Mouse (Mus musculus) gastrocnemius, adult 18-20 months (tissue): ENCODE results near the gene Mfsd2a. TPM values are rescaled to one million over a fixed set of nuclear protein-coding genes. Genes with fewer than 3 reads are reported as not detected.
"Not testable (repeated sequence)": the region's sequence is repeated elsewhere in the genome, so short reads cannot be mapped to it uniquely, and the experiment has no call there.

ENCODE experiments used
- DNase-seq: peaks from one replicate; pipeline ENCODE4 v3.0.0; 2021; ENCODE audit warnings: low spot score
- long read RNA-seq, 2 experiments: library from polyadenylated mRNA; stranded (forward); transcript quantifications; one replicate each; pipeline ENCODE4 v2.0.0; 2021
- total RNA-seq, 2 experiments: library from RNA; stranded (reverse); gene quantifications; 2 replicates each; pipeline ENCODE4 v1.2.3; 2021

Gene Mfsd2a
- total RNA-seq = under 1 TPM; 0.39 to 0.81 TPM
- long read RNA-seq, experiment 1 = 0 reads
- long read RNA-seq, experiment 2 = 0 reads

DNA sequence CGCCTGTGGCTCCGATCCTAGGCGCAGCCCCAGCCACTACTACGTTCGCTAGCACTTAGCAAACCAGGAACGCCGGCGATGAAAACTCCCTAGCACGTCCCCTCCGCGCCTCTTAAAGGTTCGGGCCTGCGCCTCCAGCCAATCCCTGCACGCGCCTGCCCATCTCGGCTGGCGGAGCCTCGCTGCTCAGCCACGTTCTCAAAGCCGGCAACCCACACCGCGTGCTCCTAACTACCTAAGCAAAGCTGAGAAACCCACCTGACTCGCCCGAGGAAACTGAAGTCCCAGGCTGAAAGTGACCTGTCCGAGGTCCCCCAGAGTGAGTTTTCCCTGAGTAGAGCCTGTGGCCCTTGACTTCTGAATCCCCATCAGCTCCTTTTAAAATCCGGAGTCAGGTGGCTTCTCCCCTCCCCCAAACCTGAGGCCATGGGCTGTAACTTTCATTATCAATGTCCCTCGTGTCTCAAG, at the start of gene Mfsd2a:
Gene Mfsd2a (minus strand): TSS at position 89 of the 468 bp plus-strand sequence.
- peak; percentile 23 for DNase-seq

DNA sequence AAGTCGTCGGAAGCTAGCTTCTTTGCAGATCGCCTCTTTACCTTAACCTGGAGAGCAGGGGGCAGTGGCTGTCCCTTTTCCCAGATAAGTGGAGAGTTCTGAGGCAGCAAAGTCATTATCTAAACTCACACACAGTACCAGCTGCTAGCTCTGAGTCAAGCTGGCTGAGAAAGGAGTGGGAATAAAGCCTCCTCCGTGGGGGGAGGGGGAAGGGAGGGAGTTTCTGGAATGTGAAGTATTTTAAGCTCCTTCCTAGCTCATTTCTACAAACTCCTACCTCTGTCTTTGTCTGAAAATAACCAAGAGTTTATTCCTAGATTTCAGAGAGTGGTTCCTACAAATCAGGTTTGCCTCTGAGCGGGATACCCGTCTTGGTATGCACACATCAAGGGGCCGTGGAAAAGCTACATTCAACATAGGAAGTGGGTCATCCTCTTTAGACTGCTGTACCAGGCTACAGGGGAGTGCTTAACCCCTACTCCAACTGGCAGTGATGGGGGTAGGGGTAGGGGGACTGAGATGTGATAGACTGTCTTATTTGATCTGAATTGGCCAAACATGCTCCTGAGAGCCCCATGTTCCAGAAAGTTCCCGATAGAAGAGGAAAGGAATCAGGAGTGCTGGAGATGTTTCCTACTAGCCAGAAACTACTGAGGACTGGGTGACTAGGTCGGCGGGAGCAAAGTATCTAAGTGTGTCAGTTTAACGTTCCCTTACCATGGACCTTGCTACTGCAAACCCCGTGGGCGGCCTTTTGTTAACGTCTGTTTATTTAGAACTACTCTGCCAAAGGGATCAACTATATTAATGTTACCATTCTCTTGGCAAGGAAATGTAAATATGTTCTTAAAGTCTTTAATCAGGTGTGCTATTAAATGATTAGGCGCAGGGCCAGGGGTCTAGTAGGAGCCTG, 44.3 kb upstream of the Mfsd2a start:
- no peak for DNase-seq

DNA sequence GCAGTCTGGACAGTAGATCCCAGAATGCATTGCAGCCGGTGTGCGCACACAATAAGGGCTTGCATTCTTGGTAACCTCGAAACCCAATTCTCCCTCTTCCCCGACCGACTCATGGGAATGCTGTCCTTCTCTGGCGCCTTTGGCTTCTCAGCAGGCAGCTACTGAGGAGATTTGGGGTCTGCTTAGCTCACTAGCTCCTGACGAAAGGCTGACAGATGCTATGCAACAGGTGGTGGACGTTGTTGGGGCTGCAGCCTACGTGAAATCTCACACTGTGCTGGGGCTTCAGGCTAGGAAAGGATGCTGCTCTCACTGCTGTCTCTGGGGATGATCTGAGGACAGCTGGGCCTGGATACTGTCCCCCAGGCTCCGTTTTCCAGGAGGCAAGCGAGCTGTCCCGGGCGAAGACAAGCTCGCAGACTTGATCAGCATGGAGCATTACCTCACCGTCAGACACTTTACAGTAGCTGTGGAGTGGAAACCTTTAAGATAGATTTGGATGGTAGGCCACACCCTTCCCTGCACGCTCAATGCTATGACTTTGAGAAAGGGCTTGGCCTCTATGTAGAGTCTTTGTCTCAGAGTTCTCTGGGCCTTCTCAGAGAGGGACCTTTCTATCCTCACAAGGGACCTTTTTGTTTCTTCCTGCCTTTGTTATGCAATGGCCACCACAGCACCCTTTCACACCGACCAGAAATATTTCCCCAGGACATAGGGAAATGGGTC, 39.8 kb upstream of the Mfsd2a start:
- no peak for DNase-seq

DNA sequence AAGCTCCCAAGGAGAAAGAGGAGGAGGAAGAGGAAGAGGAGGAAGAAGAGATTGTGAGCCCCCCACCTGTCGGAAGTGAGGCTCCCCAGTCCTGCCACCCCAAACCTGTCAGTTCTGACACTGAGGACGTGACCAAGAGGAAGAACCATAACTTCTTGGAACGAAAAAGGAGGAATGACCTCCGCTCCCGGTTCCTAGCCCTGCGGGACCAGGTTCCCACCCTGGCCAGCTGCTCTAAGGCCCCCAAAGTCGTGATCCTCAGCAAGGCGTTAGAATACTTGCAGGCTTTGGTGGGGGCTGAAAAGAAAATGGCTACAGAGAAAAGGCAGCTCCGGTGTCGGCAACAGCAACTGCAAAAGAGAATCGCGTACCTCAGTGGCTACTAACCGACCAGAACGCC, 39.1 kb upstream of the Mfsd2a start:
- DNase-seq = no peak

DNA sequence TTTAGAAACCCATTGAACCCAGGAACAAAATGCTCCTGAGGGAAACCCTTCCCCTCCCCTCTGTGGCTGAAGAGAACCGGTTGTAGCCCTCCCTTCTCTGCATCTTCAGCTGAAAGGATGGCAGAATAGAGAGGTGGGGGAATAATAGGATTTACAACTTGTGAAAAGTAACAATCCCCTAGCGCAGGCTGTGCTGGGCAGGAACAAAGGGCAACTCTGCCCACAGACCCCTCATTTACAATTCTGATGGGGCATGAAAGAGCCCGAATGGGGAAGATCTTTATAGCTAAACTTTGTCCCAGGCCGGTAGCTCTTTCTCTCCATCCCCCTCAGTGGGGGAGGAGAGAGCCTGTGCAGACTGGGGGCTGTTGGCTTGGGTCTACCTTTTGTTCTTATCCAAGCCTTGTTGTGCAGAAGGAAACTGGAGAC, 38.3 kb upstream of the Mfsd2a start:
- no peak for DNase-seq

DNA sequence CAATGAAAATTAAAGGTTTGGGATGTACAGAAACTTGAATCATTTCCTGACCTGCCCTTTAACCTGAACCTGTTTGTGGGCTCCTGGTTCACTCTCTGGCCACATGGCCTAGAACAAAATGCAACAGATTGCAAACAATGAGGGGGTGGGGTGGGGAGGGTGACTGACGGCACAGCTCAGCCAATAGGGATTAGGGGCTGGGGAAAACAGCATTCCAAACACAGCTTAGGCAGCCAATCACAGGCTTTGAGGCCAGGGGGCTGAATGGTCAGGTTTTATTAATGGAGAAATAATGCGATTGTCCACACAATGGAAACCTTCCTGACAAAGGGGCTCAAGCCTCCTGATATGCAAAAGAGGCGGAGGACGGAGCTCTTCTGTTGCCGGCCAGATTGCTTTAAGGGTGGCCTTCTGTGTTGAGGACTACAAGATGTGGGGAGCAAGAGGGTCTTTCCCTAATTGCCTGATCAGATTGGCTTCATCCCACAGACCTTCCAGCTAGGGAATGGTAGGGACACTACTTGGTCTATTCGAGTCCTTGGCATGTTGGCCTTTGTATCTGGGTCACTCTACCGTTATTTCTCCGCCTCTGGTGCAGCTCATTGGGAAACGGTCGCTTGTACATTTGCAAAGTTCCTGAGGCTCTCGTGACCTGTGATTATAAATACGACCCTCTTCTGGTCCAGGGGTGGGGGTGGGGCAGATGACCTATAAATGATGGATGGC, 37.7 kb upstream of the Mfsd2a start:
- DNase-seq = no peak

DNA sequence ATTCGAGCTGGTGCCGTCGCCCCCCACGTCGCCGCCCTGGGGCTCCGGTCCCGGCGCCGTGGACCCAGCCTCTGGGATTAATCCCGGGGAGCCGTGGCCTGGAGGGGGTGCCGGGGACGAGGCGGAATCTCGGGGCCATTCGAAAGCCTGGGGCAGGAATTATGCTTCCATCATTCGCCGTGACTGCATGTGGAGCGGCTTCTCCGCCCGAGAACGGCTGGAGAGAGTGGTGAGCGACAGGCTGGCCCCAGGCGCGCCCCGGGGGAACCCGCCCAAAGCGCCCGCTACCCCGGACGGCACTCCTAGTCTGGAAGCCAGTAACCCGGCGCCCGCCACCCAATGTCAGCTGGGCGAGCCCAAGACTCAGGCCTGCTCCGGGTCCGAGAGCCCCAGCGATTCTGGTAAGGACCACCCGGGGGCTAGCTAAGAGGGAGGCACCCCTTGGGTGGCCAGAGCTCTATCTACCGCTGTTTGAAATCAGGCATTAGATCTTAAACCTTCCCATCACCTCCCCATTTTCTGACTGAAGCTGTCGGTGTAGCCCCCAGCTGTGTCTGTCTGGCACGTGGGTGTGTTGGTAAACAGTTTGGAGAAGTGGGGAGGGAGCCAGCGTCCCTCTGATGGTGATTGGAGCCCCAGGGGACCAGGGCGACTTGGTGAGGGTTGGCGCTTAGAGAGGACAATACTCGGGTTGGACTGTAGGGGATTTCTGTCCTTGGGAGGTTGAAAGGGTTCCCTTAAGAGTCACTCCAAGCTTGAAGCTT, 35.8 kb upstream of the Mfsd2a start:
- no peak for DNase-seq

DNA sequence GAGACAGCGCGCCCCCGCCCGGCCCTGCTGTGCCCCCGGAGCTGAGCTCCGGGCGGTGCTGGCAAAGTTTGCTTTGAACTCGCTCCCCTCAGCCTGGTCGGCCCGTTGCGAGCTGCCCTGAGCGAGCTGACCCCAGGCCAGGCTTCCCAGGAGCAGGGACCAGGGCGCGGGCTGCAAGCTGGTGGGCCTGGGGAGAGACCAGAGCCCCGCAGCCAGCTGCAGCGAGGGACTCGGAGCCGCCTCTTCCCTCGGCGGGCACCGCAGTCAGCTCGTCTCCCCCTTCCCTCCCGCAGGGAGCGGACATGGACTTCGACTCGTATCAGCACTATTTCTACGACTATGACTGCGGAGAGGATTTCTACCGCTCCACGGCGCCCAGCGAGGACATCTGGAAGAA, 35.2 kb upstream of the Mfsd2a start:
- DNase-seq = no peak

DNA sequence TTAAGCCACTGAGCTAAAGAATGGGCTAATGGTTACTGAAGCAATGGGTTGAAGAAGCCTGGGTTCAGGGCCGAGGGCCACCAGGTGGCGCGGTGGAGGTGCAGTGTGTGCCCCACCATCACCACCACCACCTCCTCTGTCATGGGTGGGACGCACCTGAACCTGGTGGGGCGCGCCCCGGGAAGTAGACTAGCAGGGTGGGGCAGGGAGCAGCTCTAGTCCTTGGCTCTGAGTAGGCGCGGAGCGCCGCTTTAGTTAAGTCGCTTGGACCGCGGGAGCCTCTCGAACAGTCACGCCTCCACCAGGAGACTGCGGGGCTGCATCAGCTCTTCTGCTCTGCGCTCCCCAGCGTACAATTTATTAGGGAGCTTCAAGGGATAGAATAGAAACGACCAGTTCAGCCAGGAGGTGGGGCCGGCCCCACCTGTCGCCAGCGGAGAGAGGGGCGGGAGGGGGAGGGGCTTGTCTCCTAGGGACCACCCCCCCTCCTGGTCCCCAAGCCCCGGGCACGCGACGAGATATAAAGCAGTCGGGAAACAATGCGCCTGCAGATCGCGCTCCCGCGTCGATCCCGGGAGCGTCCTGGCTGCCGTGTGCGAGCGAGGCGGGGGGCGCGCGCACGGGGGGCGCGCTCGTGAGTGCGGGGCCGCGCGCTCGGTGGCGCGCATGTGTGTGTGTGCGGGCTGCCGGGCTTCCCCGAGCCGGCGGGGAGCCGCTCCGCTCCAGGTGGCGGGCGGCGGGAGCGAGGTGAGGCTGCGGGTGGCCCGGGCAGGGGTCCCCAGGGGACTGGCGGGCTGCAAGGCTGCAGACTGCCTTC, 34.6 kb upstream of the Mfsd2a start, which contains the start of gene Mycl:
Gene Mycl (plus strand): TSS at position 249 of the 817 bp plus-strand sequence.
- DNase-seq = peak; percentile 68

DNA sequence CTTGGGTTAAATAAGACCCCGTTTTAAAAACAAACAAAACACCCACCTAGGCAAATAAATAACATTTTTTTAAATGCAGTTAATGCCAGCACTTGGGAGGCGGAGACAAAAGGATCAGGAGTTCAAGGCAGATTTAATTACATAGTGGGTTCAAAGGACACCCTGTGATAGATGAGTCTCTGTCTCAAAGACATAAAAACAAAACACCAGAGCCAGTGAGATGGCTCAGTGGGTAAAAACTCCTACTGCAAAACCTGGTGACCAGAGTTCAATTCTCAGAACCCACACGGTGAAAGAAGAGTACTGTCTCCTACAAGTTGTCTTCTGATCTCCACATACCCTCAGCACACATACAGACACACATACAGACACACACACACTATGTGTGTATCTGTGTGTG, 31.3 kb upstream of the Mfsd2a start:
- no peak for DNase-seq

DNA sequence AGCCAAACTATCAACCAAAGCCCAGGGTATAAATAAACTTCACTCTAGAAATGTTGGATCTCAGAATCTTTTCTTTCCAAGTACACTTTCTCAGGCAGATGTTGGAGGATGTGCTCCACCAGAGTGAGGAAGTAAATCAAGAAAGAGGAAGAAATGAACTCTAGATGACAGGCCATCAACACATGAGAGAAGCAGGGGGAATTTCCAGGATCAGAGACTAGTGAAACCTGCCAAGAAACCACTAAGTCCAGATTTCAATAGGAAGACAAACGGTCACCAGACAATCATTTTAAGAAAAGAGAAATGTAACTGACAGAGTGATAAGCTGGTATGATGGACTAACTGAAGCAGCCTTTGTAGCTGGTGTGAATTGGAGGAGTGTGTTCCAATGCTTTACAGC, 30.2 kb upstream of the Mfsd2a start:
- DNase-seq = no peak

DNA sequence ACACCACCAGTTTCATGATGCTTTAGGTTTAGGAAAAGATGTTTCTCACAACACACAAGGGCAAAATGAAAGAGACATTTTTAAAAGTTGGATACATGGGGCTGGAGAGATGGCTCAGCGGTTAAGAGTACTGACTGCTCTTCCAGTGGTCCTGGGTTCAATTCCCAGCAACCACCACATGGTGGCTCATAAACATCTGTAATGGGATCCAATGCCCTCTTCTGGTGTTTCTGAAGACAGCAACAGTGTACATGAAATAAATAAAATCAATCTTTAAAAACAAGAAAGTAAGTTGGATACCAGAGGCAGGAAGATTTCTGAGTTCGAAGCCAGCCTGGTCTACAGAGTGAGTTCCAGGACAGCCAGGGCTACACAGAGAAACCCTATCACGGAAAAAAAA, 27.0 kb upstream of the Mfsd2a start:
- not testable (repeated sequence) for DNase-seq

DNA sequence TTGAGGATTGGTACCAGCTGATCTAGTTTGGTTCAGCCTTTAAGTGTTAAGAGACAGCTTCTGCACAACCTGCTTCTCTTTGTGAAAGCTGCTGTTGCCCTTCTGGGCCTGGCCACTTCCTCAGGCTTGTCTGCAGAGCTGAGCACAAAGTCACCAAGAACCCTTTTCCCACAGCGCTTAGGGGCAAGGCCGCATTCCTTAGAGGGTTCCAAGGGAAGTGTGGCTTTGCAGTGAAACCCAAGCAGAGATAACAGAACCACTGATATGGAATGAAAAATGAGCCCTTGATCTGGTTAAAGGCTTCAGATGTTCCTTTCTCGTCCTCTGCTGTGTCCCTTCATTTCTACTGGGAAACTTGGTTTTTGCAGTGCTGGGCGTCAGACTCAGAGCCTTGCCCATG, 26.4 kb upstream of the Mfsd2a start:
- DNase-seq = no peak

DNA sequence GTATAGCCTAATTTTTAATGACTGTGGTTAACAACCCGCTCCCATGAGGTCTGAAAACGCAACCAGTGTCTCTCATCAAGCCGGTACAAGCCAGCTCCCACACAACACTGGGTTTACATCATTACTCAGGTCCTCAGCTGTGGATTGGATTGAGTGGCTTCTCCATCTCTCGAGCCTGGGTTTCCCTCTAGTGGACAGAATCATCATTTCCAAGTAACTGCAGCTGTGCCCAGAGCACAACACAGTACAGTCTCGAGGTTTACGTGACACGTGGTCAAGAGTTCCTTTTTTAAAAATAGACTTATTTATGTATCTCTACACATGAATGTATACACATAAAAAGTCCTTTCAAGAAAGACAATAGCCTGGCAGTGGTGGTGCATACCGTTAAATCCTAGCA, 24.1 kb upstream of the Mfsd2a start:
- DNase-seq = peak; percentile 32

DNA sequence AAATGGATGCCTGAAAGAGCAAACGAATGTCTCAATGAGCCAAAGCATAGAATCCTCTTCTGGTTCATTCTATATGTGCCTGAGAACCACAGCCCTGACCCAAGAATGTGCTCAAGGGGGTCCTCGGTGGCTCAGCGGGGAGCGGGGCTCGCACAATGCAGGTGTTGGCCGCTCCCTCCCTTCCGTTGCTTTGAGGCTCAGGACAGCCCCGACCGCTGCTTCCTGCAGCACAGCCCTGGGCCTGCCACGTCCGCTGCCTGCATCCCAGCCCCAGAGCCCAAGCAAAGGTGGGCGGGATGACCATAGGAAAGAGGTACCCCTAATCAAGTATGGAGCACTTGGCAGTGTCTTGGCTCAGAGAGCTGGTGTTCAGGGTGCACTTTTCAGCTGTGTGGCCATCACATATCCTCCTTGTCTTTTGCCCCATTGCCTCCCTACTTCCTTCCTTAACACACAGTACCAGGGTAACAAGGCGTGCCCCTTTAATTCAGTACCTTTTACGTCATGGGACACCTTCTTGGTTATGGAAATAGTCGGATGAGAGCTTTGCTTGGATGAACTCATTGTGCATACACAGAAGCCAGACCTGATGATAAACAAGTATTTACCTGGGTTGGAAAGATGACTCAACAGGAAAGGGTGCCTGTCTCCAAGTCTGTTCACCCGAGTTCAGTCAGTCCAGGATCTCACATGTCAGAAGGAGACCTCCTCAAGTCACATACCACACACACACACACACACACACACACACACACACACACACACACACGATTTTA, 22.7 kb upstream of the Mfsd2a start:
- no peak for DNase-seq

DNA sequence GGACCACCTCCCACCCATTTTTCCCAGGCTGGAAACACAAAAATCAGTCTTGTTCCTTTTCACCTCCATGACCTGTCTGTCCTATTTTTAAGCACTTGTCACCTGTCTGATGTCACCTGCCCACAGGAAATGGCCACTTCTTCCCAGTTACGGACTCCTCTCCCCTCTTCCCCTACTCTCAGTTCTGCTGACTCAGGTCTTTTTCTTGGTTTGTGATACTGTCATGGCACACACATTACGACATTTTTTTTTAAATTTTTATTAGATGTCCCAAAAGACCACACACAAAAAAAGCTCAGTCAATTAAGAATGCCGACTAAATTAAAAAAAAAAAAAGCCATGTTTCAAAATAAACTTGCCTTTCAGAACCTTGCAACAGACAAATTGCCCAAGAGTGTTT, 21.5 kb upstream of the Mfsd2a start:
- DNase-seq = no peak

DNA sequence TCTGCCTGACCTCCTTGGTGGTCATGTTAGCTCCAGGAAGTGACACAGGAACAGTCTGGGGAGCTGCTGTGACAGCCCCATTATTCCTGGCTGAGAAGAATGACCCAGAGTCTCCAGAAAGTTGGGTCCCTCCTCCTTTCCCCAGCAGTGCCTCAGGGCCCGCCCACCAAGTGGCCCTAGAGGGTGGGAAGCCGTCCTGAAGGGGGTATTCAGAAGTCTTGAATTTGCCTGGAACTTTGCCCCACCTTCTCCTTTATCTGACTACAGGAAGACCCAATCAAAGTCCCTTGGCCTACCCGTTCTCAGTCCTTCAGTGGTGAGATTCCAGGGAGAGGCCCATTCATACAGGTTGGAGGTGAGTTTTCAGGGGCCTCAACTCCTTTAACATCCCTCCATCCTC, 20.9 kb upstream of the Mfsd2a start:
- no peak for DNase-seq

DNA sequence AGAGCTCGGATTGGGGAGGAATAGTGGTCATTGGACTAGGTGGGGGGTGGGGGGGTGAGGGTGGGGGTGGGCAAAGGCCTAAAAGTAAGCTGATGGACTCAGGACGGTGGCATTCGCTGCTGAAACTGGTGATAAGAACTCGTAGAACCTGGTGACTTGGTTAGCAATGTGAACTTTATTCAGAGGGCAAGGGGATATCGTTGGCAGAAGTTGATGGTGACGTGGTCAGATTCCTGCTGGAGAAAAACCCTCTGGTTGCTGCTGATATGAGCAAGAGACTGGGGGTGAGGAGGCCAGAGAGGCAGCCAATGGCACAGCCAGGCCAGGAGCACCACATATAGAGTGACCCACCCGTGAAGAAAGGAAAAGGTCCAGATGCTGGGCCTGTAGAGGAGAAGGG, 20.2 kb upstream of the Mfsd2a start:
- no peak for DNase-seq

DNA sequence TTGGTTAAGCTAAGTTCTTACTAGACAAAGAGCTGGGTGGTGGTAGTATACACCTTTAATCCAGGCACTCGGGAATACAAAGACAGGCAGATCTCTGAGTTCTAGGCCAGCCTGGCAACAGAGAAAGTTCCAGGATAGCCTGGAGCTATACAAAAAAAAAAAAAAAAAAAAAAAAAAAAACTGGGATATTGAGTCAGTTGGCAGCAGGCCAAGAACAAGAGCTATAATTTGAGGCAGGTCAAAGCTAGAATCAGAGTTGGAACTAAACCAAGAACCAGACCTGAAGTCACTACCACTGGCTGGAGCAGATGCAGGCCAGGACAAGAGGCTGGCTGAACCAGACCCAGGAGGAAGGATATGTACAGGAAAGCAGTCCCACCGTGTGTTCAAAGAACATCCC, 19.7 kb upstream of the Mfsd2a start:
- DNase-seq = no peak
